Mouse (Mus musculus) cerebellum, adult 2 months (tissue): ENCODE results near the gene Creb3l2.

Source experiments
- CTCF ChIP-seq: fragments of 200-500 bp; IDR thresholded peaks from 2 replicates; pipeline ENCODE4 v1.5.1; 2011; ENCODE audit warnings: low read depth, mild to moderate bottlenecking, control low read depth, low read length, moderate library complexity, borderline replicate concordance; ENCODE audit not compliant: insufficient read depth
- POLR2A ChIP-seq: fragments of 200-500 bp; IDR thresholded peaks from 2 replicates; pipeline ENCODE4 v1.6.1; 2011; ENCODE audit warnings: low read length, control low read depth, borderline replicate concordance; ENCODE audit not compliant: insufficient read depth

DNA sequence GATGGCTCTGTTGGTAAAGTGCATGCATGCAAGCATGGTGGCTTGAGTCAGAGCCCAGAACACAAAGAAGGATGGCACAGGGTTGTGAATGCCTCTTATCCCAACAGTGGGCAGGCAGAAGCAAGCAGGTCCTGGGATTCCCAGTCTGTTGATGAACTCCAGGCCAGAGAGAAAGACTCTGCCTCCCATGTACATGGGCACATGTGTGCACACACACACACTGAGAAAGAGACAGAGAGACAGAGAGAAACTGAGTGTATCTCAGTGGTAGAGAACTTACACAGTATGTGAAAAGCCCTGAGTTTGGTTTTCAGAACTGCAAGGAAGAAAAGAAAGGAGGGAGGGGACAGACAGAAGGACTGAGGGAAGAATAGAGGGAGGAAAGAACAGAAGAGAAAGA, 23.4 kb upstream of the Creb3l2 start:
- TF ChIP-seq POLR2A = no peak
- no peak for TF ChIP-seq CTCF
